Mouse (Mus musculus) lung, adult 2 months (tissue): Measurements from ENCODE around the gene Mical3. TPM values are rescaled to one million over a fixed set of nuclear protein-coding genes. Genes with fewer than 3 reads are reported as not detected.

Source experiments
- DNase-seq: peaks from one replicate; pipeline ENCODE4 v3.0.0; 2022
- H3K4me1 ChIP-seq: fragments of 200-500 bp; 2 replicates; pipeline ENCODE4 v1.6.1; 2011; ENCODE audit warnings: low read length; ENCODE audit not compliant: control insufficient read depth, insufficient read depth
- H3K4me3 ChIP-seq: fragments of 200-500 bp; replicated peaks from 2 replicates; pipeline ENCODE3; 2011; ENCODE audit warnings: low read depth, mild to moderate bottlenecking, control low read depth, low read length; ENCODE audit errors: extremely low read depth
- CTCF ChIP-seq: fragments of 200-500 bp; IDR thresholded peaks from 2 replicates; pipeline ENCODE4 v1.5.1; 2011; ENCODE audit warnings: mild to moderate bottlenecking, low read length, control low read depth; ENCODE audit not compliant: insufficient read depth
- POLR2A ChIP-seq: fragments of 200-500 bp; IDR thresholded peaks from 2 replicates; pipeline ENCODE4 v1.6.1; 2011; ENCODE audit warnings: low read depth, mild to moderate bottlenecking, control low read depth, low read length, borderline replicate concordance; ENCODE audit errors: extremely low read depth
- WGBS: fragments of 180-500 bp; shearing (Covaris S2); methylation state at CpG from one replicate; pipeline ENCODE4 v1.1.7; 2018; 5-methylcytosine and 5-hydroxymethylcytosine counted together
- polyA plus RNA-seq: library from polyadenylated mRNA; depleted of rRNA; stranded (reverse); fragments of >200 nt; gene quantifications from 2 replicates; pipeline ENCODE4 v1.2.3, GENCODE M21; 2012

Gene Mical3
- polyA plus RNA-seq, 1 experiment = 24.3 TPM

GRCm38 (mm10) chr6:121148360-121148759 is 17.6 kb upstream of the Mical3 start:
- TF ChIP-seq POLR2A (no peak), CTCF (no peak)
- 38% methylated on average over 3 of the region's 3 CpGs for WGBS
- Histone ChIP-seq H3K4me3 (no peak overlapping the region), H3K4me1 (peaks cover under 1% of the 10 kb centered on the region)
- no peak for DNase-seq

GRCm38 (mm10) chr6:121146798-121147197 is 16.0 kb upstream of the Mical3 start:
- TF ChIP-seq CTCF (no peak), POLR2A (no peak)
- Histone ChIP-seq H3K4me1 (peaks cover 2% of the 10 kb centered on the region), H3K4me3 (no peak overlapping the region)
- 43% methylated on average over 4 of the region's 4 CpGs for WGBS
- DNase-seq = no peak

GRCm38 (mm10) chr6:121145906-121146305 is 15.1 kb upstream of the Mical3 start:
- no peak for TF ChIP-seq POLR2A
- no peak for TF ChIP-seq CTCF
- Histone ChIP-seq H3K4me1 (peaks cover 2% of the 10 kb centered on the region), H3K4me3 (no peak overlapping the region)
- 67% methylated on average over 8 of the region's 8 CpGs for WGBS
- no peak for DNase-seq

- 76% methylated on average over 13 of the region's 13 CpGs for WGBS
- no peak for DNase-seq
- TF ChIP-seq CTCF (no peak), POLR2A (no peak)
- H3K4me1 ChIP-seq = peaks cover 2% of the 10 kb centered on the region
- H3K4me3 ChIP-seq = no peak overlapping the region
Observed at GRCm38 (mm10) chr6:121145010-121145604, 14.3 kb upstream of the Mical3 start.

- TF ChIP-seq CTCF (no peak), POLR2A (no peak)
- 44% methylated on average over 4 of the region's 4 CpGs for WGBS
- no peak for DNase-seq
- Histone ChIP-seq H3K4me1 (peaks cover 2% of the 10 kb centered on the region), H3K4me3 (no peak overlapping the region)
Observed at GRCm38 (mm10) chr6:121144066-121144465, 13.3 kb upstream of the Mical3 start.

GRCm38 (mm10) chr6:121143439-121143838 is 12.6 kb upstream of the Mical3 start:
- WGBS = 53% methylated on average over 8 of the region's 8 CpGs
- no peak for DNase-seq
- TF ChIP-seq CTCF (no peak), POLR2A (no peak)
- Histone ChIP-seq H3K4me1 (peaks cover 2% of the 10 kb centered on the region), H3K4me3 (no peak overlapping the region)

- Histone ChIP-seq H3K4me3 (no peak overlapping the region), H3K4me1 (peaks cover 2% of the 10 kb centered on the region)
- no peak for TF ChIP-seq CTCF
- TF ChIP-seq POLR2A = no peak
- DNase-seq = no peak
- WGBS = 75% methylated on average over 7 of the region's 7 CpGs
Observed at GRCm38 (mm10) chr6:121142298-121142697, 11.5 kb upstream of the Mical3 start.

GRCm38 (mm10) chr6:121139271-121139670 is 8.5 kb upstream of the Mical3 start:
- Histone ChIP-seq H3K4me3 (no peak overlapping the region), H3K4me1 (peaks cover 2% of the 10 kb centered on the region)
- WGBS = 95% methylated on average over 1 of the region's 1 CpGs
- TF ChIP-seq POLR2A (no peak), CTCF (no peak)
- no peak for DNase-seq

GRCm38 (mm10) chr6:121138338-121139040 is 7.7 kb upstream of the Mical3 start:
- Histone ChIP-seq H3K4me1 (peaks cover 2% of the 10 kb centered on the region; the same call in 1 of the 2 replicates), H3K4me3 (no peak overlapping the region)
- TF ChIP-seq CTCF = no peak
- no peak for TF ChIP-seq POLR2A
- WGBS = 53% methylated on average over 12 of the region's 12 CpGs
- no peak for DNase-seq

GRCm38 (mm10) chr6:121137222-121137621 is 6.4 kb upstream of the Mical3 start:
- H3K4me1 ChIP-seq = no peaks in the 10 kb centered on the region
- WGBS = 64% methylated on average over 6 of the region's 6 CpGs
- no peak overlapping the region for H3K4me3 ChIP-seq
- TF ChIP-seq POLR2A (no peak), CTCF (no peak)
- DNase-seq = no peak
